ENCODE assay signal across 9 mouse cellular contexts in genomic region chr16:18195068-18195467, GRCm38 (mm10). TPM values are rescaled to one million over a fixed set of nuclear protein-coding genes. Genes with fewer than 3 reads are reported as not detected.
DNase-seq lines count a peak whose midpoint lies in the region; ATAC-seq lines count a peak whose summit lies in the region.
"Had no signal": no experiment of that assay in that cellular context is flagged by ENCODE, and none has a peak within 500 bp of the region (broad histone marks: within the 10 kb centered on the region; RNA-seq: fewer than 3 reads in every experiment).

No protein-coding gene starts in this region.

- WGBS in limb, embryonic 15.5 days: 33% methylated on average over 5 of the region's 5 CpGs

- peak; percentile 12 for DNase-seq in lung, postnatal 25 days (ENCODE audit: low spot score)
- no peak for DNase-seq in lung, postnatal 10 days
- peak; percentile 22 for DNase-seq in adipocyte (ENCODE audit: low spot score)
- DNase-seq in gonadal fat pad, adult 2 months (ENCODE audit: low read depth): peak; percentile 37
- DNase-seq in adrenal gland, adult 18-20 months (ENCODE audit: low spot score in 2 of 2): no peak

- no peak overlapping the region for H3K4me3 ChIP-seq in limb, embryonic 15.5 days

- H3K27ac ChIP-seq in limb, embryonic 15.5 days: peak overlapping the region; percentile 64; the same call in 1 of the 2 replicates

- H3K9me3 ChIP-seq in limb, embryonic 15.5 days: no peaks in the 10 kb centered on the region

- H3K4me2 ChIP-seq in limb, embryonic 15.5 days: no peak overlapping the region

- H3K9ac ChIP-seq in limb, embryonic 15.5 days: no peak overlapping the region

- 0 out of 2 replicates have a peak, but pooled peaks have one; percentile 17 for ATAC-seq in limb, embryonic 15.5 days (ENCODE audit: insufficient number of reproducible peaks, low FRiP score, low TSS enrichment, low read depth)
- no peak for ATAC-seq in cerebellum, adult (ENCODE audit: insufficient number of reproducible peaks, low FRiP score, low TSS enrichment)
- ATAC-seq in megakaryocyte-erythroid progenitor cell, adult 5-6 weeks (replicated peaks; ENCODE audit: low FRiP score, low TSS enrichment, poor library complexity, severe bottlenecking): no peak

- no peaks in the 10 kb centered on the region for H3K36me3 ChIP-seq in limb, embryonic 15.5 days

- peaks cover 32% of the 10 kb centered on the region for H3K4me1 ChIP-seq in limb, embryonic 15.5 days

- H3K27me3 ChIP-seq in limb, embryonic 15.5 days: peaks cover 14% of the 10 kb centered on the region

RNA-seq across cellular contexts. Expression of gene Ccdc188, which starts 22.6 kb away (rescaled TPM):
- polyA plus RNA-seq in gonadal fat pad, adult 2 months (2012; rRNA removed): 0.12 and 0.32 TPM in 2 replicates
- polyA plus RNA-seq in limb, embryonic 15.5 days (2015; fragmentation: Nextera tagmentation; extraction: Ambion mirVana): not detected in 2 replicates
- total RNA-seq in megakaryocyte-erythroid progenitor cell, adult 5-6 weeks (2014; fragmentation: Nextera tagmentation): not detected in 2 replicates
- not detected in 2 replicates for total RNA-seq in megakaryocyte-erythroid progenitor cell, adult 5-6 weeks (2017)
- not detected for total RNA-seq in adrenal gland, adult 18-20 months (2021)
- polyA plus RNA-seq: limb, embryonic 14.5 days had no signal

RNA-seq across cellular contexts. Expression of gene Zdhhc8, which starts 39.9 kb away (rescaled TPM):
- 48.1 and 52.7 TPM in 2 replicates for polyA plus RNA-seq in gonadal fat pad, adult 2 months (2012; rRNA removed)
- 20.0 and 23.8 TPM in 2 replicates for polyA plus RNA-seq in limb, embryonic 15.5 days (2015; fragmentation: Nextera tagmentation; extraction: Ambion mirVana)
- 3.1 and 4.8 TPM in 2 replicates for total RNA-seq in megakaryocyte-erythroid progenitor cell, adult 5-6 weeks (2014; fragmentation: Nextera tagmentation)
- total RNA-seq in megakaryocyte-erythroid progenitor cell, adult 5-6 weeks (2017): 0.56 and 4.5 TPM in 2 replicates
- total RNA-seq in adrenal gland, adult 18-20 months (2021): 10 to 100 TPM; 20.6 to 21.2 TPM

RNA-seq across cellular contexts. Expression of gene Trmt2a, which starts 53.4 kb away (rescaled TPM):
- polyA plus RNA-seq in gonadal fat pad, adult 2 months (2012; rRNA removed): 51.0 and 55.1 TPM in 2 replicates
- 103 and 110 TPM in 2 replicates for polyA plus RNA-seq in limb, embryonic 15.5 days (2015; fragmentation: Nextera tagmentation; extraction: Ambion mirVana)
- 162 and 237 TPM in 2 replicates for total RNA-seq in megakaryocyte-erythroid progenitor cell, adult 5-6 weeks (2014; fragmentation: Nextera tagmentation)
- 56.6 and 73.7 TPM in 2 replicates for total RNA-seq in megakaryocyte-erythroid progenitor cell, adult 5-6 weeks (2017)
- total RNA-seq in adrenal gland, adult 18-20 months (2021): 10 to 100 TPM; 41.8 to 44.1 TPM

RNA-seq across cellular contexts. Expression of gene Ranbp1, which starts 53.5 kb away (rescaled TPM):
- 32.5 and 45.0 TPM in 2 replicates for polyA plus RNA-seq in gonadal fat pad, adult 2 months (2012; rRNA removed)
- 431 and 446 TPM in 2 replicates for polyA plus RNA-seq in limb, embryonic 15.5 days (2015; fragmentation: Nextera tagmentation; extraction: Ambion mirVana)
- total RNA-seq in megakaryocyte-erythroid progenitor cell, adult 5-6 weeks (2014; fragmentation: Nextera tagmentation): 485 and 544 TPM in 2 replicates
- 572 and 765 TPM in 2 replicates for total RNA-seq in megakaryocyte-erythroid progenitor cell, adult 5-6 weeks (2017)
- total RNA-seq in adrenal gland, adult 18-20 months (2021): 100 to 1,000 TPM; 114 to 143 TPM

Comparison
In these comparisons a context has a peak if more than half of its experiments do, and no peak if none do; other contexts are left out.
1. DNase-seq: peak in lung, postnatal 25 days (single experiment), adipocyte (single experiment) and gonadal fat pad, adult 2 months (single experiment); none in lung, postnatal 10 days (single experiment) and adrenal gland, adult 18-20 months (0 of 2).